Mouse (Mus musculus): ENCODE results near the gene Dlx6. TPM values are rescaled to one million over a fixed set of nuclear protein-coding genes. Genes with fewer than 3 reads are reported as not detected.

Dlx6 gene
- polyA plus RNA-seq, 1 experiment from 2014 or later, result 3.6 TPM

DNA sequence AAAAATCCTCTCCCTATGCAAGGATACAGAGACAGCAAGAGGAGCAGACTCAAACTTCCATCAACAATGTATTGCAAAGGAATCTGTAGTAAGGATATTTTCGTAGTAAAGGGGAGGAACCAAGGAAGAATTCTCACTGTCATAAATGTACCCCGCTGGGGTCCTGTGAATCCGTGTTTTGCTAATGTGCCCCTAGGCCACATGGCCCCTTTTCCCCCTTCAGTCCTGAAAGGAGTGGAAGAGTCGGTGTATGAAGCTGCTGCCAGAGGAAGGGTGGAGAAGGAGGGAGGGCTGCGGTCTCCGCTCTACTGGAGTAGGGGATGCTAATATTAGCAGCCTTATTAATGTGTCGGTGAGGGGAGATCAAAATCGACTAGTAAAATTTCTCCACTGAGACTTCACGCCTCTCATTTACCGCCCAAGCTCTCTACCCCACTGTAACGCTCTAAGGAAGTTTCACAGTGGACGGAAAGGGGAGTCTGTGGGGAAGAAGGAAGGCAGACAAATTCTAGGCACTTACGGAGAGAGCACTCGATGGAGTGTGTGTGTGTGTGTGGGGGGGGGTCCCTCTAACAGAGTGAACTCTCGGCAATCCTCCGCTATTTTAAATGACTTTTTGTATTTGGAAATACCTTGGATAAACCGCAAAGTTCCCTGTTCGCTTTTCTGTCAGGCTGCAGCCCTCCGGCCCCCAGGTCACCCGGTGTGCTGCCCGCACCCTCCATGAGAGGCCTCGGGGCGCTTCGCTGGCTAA, 17.4 kb downstream of the Dlx6 start:
- Histone ChIP-seq H3K9ac (0 out of 2 replicates have a peak overlapping the region, but pooled peaks have one; percentile 16), H3K27ac (no peak overlapping the region; the same call in 1 of the 2 replicates), H3K4me3 (peak overlapping the region; percentile 42), H3K4me1 (peaks cover 12% of the 10 kb centered on the region), H3K27me3 (replicated peaks) (peaks cover 77% of the 10 kb centered on the region), H3K4me2 (peak overlapping the region; percentile 73), H3K9me3 (no peaks in the 10 kb centered on the region), H3K36me3 (replicated peaks) (no peaks in the 10 kb centered on the region)
- WGBS, result 2% methylated on average over 24 of the region's 24 CpGs
- no peak for ATAC-seq (replicated peaks)

DNA sequence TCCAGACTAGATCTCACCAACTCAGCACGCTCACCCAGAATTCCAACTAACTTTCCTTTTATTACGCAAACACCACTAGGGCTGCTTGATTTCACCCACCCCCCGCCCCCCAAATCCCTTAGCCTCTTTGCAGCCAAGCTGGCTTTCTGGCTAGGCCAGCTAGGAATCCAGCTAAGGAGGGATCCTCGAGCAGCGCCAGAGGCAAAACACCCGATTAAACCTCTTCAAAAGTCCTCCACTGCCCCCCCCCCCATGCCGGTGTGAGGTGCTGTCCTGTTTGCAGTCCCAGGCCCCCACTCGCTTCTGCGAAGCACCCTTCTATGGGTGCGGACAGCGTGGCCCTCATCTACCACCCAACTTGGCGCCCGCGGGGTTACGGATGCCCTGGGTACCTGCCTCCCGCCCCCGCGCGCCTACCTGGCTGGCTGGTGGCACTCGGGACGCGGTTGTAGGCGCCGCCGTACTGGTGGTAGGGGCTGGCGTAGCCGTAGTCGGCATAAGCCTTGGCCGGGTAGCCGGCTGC, 18.0 kb downstream of the Dlx6 start:
- Histone ChIP-seq H3K4me2 (peak overlapping the region; percentile 73), H3K4me1 (peaks cover 12% of the 10 kb centered on the region), H3K27ac (peak overlapping the region; percentile 30), H3K9me3 (no peaks in the 10 kb centered on the region), H3K4me3 (peak overlapping the region; percentile 42), H3K9ac (peak overlapping the region; percentile 16; the same call in 1 of the 2 replicates), H3K36me3 (replicated peaks) (no peaks in the 10 kb centered on the region), H3K27me3 (replicated peaks) (peaks cover 70% of the 10 kb centered on the region)
- WGBS, result under 1% methylated on average over 30 of the region's 30 CpGs
- peak; percentile 1; the same call in 1 of the 2 replicates for ATAC-seq (replicated peaks)

DNA sequence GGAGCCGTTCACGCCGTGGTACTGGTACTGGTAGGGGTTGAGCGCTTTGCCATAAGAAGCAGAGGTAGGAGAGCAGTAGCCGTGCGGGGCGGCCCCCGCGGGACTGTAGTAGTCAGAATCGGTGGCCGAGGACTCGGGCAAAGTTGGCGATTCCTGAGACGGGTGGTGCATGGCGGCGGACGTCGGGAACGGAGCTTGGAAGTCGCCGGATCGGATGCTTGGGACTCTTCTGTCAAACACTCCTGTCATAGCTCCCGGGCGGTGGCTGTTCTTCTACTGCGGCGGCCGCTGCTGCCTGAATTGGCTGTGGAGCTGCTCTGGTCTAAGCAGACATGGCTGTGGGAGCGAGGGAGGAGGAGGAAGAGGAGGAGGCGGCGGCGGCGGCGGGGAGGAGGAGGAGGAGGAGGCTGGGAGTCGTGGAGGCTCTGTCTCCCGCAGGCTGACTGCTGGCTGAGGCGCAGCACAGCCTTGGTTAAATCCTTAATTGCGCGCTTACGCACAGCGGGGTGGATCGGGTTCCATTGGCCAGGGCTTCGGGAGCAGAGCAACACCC, 18.6 kb downstream of the Dlx6 start, which contains the start of gene Dlx5:
Dlx5 (minus strand) TSS at position 448 of the 553 bp plus-strand sequence.
- H3K4me3 ChIP-seq, result peak within 1 kb of the TSS; percentile 42
- H3K36me3 ChIP-seq (replicated peaks), result no peaks in the 10 kb centered on the region
- H3K4me2 ChIP-seq, result peak within 1 kb of the TSS; percentile 73
- peak within 1 kb of the TSS; percentile 30 for H3K27ac ChIP-seq
- peaks cover 65% of the 10 kb centered on the region for H3K27me3 ChIP-seq (replicated peaks)
- WGBS, result under 1% methylated on average over 36 of the region's 42 CpGs
- ATAC-seq (replicated peaks), result peak; percentile 64
- H3K9me3 ChIP-seq, result no peaks in the 10 kb centered on the region
- peaks cover 12% of the 10 kb centered on the region for H3K4me1 ChIP-seq
- peak within 1 kb of the TSS; percentile 16; the same call in 1 of the 2 replicates for H3K9ac ChIP-seq

DNA sequence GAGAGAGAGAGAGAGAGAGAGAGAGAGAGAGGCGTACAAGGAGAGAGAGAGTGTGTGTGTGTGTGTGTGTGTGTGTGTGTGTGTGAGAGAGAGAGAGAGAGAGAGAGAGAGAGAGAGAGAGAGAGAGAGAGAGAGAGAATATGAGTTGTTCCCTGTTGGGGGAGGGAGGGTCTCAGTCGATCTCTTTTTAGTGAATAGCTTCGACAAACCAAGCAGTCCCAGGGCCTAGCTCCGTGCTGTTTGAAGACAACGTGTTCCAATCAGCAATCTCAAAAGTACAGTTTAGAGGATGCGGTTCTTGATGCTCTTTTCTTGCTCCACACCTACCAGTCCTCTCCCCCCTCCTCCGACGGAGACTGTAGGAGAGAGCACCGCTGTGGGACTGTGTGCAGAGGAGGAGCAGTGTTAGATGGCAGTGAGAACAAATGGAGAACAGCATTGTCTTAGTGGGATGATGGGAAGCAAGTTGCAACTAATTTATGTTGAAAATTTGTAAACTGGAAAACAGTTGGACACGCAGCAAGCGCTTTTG, 19.2 kb downstream of the Dlx6 start:
- 7% methylated on average over 10 of the region's 11 CpGs for WGBS
- Histone ChIP-seq H3K9ac (no peak overlapping the region), H3K4me2 (peak overlapping the region; percentile 73; the same call in 1 of the 2 replicates), H3K27me3 (replicated peaks) (peaks cover 59% of the 10 kb centered on the region), H3K4me1 (peaks cover 12% of the 10 kb centered on the region), H3K9me3 (no peaks in the 10 kb centered on the region), H3K27ac (no peak overlapping the region), H3K36me3 (replicated peaks) (no peaks in the 10 kb centered on the region), H3K4me3 (no peak overlapping the region)
- ATAC-seq (replicated peaks), result 0 out of 2 replicates have a peak, but pooled peaks have one; percentile 15

DNA sequence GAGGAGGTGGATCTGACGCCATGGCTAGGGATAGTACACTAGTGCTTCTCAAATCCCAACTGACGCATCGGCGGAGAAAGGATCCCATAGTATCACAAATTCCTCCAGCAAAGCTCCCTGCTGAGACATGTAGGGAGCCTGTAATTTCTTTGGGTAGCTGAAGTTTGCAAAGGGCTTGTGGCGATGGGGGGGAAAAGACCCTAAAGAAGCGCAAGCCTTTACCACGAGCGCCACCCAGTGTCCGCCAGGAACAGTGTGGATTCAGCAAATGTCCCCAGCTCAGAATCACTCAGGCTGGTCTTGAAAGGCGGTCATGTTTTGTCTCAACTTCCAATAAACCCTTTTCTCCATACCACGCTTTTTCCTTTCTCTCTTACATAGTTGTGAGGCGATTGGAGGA, 21.8 kb downstream of the Dlx6 start:
- Histone ChIP-seq H3K36me3 (replicated peaks) (no peaks in the 10 kb centered on the region), H3K9ac (no peak overlapping the region), H3K27ac (no peak overlapping the region), H3K4me3 (no peak overlapping the region), H3K9me3 (no peaks in the 10 kb centered on the region), H3K4me2 (no peak overlapping the region), H3K4me1 (peaks cover 12% of the 10 kb centered on the region), H3K27me3 (replicated peaks) (peaks cover 44% of the 10 kb centered on the region)
- WGBS, result 2% methylated on average over 12 of the region's 12 CpGs
- peak; percentile 60 for ATAC-seq (replicated peaks)

DNA sequence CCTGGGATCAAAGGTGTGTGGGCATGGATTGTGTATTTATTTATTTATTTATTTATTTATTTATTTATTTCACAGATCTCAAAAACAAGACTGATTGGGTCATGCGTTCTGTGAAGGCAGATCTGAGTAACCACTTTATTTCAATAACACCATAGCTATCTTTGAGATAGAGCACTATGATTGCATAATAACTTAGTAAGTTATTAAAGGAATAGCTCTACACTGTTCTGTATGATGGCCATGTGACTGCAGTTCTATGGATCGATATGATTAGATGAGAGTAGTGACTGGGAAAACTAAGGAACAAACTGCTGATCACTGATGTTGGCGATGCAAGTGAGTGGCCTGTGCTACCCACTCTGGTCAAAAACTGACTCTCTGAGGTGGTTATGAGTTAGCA, 23.1 kb downstream of the Dlx6 start:
- Histone ChIP-seq H3K27me3 (replicated peaks) (peaks cover 36% of the 10 kb centered on the region), H3K9me3 (no peaks in the 10 kb centered on the region)
- ATAC-seq (replicated peaks), result no peak

DNA sequence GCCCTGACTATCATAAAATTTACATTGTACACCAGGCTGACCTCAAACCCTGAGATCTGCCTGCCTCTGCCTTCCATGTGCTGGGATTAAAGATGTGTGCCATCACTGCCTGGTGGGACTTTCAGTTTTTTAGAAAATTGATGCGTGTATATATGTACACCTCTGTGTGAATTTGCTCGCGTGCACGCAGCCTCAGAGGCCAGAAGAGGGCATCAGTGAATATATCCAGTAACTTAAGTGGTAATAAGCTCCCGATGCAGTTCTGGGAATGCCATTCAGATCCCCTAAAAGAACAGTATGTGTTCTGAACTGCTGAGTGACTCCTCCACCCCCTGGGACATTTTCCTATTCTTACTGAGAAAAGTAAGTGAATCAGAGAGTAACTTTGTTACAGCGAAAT, 26.9 kb downstream of the Dlx6 start:
- Histone ChIP-seq H3K36me3 (replicated peaks) (no peaks in the 10 kb centered on the region), H3K9ac (no peak overlapping the region), H3K4me2 (no peak overlapping the region), H3K9me3 (no peaks in the 10 kb centered on the region), H3K4me3 (no peak overlapping the region), H3K27me3 (replicated peaks) (peaks cover 6% of the 10 kb centered on the region; the same call in 1 of the 2 replicates), H3K4me1 (no peaks in the 10 kb centered on the region), H3K27ac (no peak overlapping the region)
- 72% methylated on average over 6 of the region's 6 CpGs for WGBS
- ATAC-seq (replicated peaks), result no peak

More for the DNA sequence above, 23.1 kb downstream of the Dlx6 start:
- WGBS, result 93% methylated on average over 3 of the region's 3 CpGs
- no peaks in the 10 kb centered on the region for H3K36me3 ChIP-seq (replicated peaks)
- H3K4me1 ChIP-seq, result peaks cover 8% of the 10 kb centered on the region
- H3K9ac ChIP-seq, result no peak overlapping the region
- H3K27ac ChIP-seq, result no peak overlapping the region
- H3K4me3 ChIP-seq, result no peak overlapping the region
- H3K4me2 ChIP-seq, result no peak overlapping the region

DNA sequence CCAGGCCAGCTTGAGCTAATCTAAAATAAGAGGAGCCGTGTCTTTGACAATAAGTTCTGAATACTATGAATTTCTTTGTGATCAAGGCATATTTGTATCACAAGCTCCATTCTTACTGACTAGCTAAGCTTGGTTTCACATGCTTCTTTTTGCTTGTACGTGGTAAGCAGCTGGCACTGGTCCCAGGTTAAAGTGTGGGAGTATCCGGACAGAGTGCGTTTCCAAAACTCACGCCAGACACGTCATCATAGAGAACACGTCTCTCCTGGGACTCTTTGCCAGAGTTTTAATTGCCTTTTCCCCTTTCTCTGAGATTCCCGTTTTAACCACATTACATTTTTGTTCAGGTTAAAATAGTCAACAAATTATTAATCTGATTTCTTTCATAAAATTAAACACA, 46.5 kb downstream of the Dlx6 start:
- Histone ChIP-seq H3K36me3 (replicated peaks) (no peaks in the 10 kb centered on the region), H3K27me3 (replicated peaks) (no peaks in the 10 kb centered on the region), H3K4me1 (no peaks in the 10 kb centered on the region), H3K27ac (no peak overlapping the region), H3K4me2 (no peak overlapping the region), H3K9ac (no peak overlapping the region), H3K9me3 (no peaks in the 10 kb centered on the region), H3K4me3 (no peak overlapping the region)
- 78% methylated on average over 8 of the region's 8 CpGs for WGBS
- no peak for ATAC-seq (replicated peaks)

DNA sequence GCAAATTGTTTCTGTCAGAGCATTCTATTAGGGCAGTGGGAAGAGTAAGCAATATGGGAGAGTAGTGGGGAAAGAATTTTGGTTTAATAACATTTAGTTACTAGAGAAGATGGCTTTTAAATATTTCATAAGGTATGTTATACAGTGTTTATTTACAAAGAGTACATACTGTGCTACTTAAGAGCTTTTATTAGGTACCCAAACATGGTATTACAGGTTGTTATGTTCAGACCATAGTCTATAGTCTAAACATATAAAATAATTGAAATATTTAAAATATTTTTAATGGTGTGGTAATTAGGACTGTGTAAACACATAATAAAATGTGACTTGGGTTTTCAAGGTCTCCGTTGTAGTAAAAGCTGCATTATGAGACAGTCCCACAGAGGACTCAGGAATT, 51.2 kb downstream of the Dlx6 start:
- WGBS, result 85% methylated on average over 1 of the region's 1 CpGs
- no peaks in the 10 kb centered on the region for H3K27me3 ChIP-seq (replicated peaks)

DNA sequence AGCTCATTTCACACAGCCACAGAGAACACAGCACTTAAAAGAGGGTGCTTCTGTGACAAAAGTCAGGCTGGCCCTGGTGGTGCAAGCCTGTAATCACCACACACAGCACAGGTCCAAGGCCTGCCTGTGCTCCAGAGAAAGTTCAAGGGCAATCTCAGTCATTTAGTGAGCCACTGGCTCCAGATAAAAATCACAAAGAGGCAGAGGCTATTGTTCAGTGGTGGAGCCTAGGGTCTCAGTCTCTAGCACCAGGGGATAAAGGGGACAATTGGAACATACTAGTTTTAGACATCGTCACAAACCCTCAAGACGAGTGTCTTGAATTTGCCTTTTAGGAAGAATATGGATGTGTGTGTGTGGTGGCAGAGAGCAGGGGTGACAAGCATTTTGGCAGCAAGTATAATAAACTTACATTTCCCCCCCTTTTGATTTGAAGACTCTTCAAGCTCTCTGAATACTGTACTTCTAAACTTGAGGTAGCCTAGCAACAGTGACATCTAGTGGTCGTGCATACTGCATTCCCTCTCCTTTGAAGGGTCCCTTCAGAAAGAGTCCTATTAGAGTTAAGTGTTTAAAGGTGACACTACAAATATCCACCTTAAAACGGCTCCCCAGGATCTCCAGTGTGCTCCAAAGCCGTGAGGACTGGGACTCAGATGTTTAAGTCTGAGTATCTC, 51.9 kb downstream of the Dlx6 start:
- H3K27ac ChIP-seq, result no peak overlapping the region
- no peak overlapping the region for H3K4me3 ChIP-seq
- H3K9me3 ChIP-seq, result no peaks in the 10 kb centered on the region
- peak; percentile 86 for ATAC-seq (replicated peaks)
- H3K9ac ChIP-seq, result no peak overlapping the region
- no peaks in the 10 kb centered on the region for H3K36me3 ChIP-seq (replicated peaks)
- no peaks in the 10 kb centered on the region for H3K4me1 ChIP-seq
- WGBS, result 32% methylated on average over 5 of the region's 5 CpGs
- no peaks in the 10 kb centered on the region for H3K27me3 ChIP-seq (replicated peaks)
- H3K4me2 ChIP-seq, result no peak overlapping the region

More for the DNA sequence above, 51.2 kb downstream of the Dlx6 start:
- H3K9ac ChIP-seq, result no peak overlapping the region
- no peak overlapping the region for H3K27ac ChIP-seq
- no peak for ATAC-seq (replicated peaks)
- H3K4me3 ChIP-seq, result no peak overlapping the region
- no peaks in the 10 kb centered on the region for H3K9me3 ChIP-seq
- H3K4me2 ChIP-seq, result no peak overlapping the region
- no peaks in the 10 kb centered on the region for H3K36me3 ChIP-seq (replicated peaks)
- H3K4me1 ChIP-seq, result no peaks in the 10 kb centered on the region

DNA sequence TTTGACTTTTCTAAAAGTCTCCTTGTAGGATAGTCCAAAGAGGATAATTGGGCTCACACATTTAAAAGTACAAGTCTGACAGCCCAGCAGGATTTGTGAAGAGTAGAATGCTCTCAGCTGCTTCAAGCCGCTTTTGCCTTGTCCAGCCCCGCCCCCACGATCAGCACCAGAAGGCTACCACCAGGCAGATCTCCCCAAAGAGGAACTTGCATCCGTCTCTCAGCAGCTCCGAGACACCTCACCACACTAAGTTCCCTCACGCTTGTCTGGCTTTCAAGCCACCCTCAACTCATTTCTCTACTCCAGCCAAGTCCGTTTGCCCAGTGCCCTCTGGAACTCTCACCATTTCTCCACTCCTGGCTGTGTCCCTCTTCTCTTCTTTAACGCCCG, 52.4 kb downstream of the Dlx6 start:
- Histone ChIP-seq H3K4me2 (no peak overlapping the region), H3K4me3 (no peak overlapping the region), H3K9me3 (no peaks in the 10 kb centered on the region), H3K4me1 (no peaks in the 10 kb centered on the region), H3K27ac (no peak overlapping the region), H3K36me3 (replicated peaks) (no peaks in the 10 kb centered on the region), H3K27me3 (replicated peaks) (no peaks in the 10 kb centered on the region), H3K9ac (no peak overlapping the region)
- ATAC-seq (replicated peaks), result peak; percentile 39; the same call in 1 of the 2 replicates
- WGBS, result 57% methylated on average over 9 of the region's 9 CpGs

DNA sequence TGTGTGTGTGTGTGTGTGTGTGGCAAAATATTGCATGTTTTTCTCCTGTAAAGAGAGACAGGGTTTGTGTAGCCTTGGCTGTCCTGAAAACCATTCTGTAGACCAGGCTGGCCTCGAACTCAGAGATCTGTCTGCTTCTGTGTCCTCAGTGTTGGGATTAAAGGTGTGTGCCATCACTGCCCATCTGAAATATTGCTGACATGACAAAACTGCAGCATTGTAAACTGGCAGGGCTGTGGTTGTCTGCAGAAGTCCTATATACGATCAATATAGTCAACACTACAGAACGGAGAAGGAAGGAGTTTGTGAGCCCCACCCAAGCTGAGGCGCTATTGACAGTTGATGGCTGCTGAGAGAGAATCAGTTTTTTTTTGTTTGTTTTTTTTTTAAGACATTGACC, 54.2 kb downstream of the Dlx6 start:
- H3K9ac ChIP-seq, result no peak overlapping the region
- ATAC-seq (replicated peaks), result no peak
- H3K4me3 ChIP-seq, result no peak overlapping the region
- H3K4me2 ChIP-seq, result no peak overlapping the region
- no peaks in the 10 kb centered on the region for H3K4me1 ChIP-seq
- no peaks in the 10 kb centered on the region for H3K9me3 ChIP-seq
- no peaks in the 10 kb centered on the region for H3K27me3 ChIP-seq (replicated peaks)
- H3K27ac ChIP-seq, result no peak overlapping the region
- WGBS, result 90% methylated on average over 4 of the region's 4 CpGs
- H3K36me3 ChIP-seq (replicated peaks), result no peaks in the 10 kb centered on the region
